Mouse (Mus musculus): ENCODE measurements at regions not wholly inside any gene's neighbourhood (a gene's known extent, or its start where the extent isn't known, plus 50 kb on each side); places are given as distances from the start of the nearest gene placed in this dataset.

DNA sequence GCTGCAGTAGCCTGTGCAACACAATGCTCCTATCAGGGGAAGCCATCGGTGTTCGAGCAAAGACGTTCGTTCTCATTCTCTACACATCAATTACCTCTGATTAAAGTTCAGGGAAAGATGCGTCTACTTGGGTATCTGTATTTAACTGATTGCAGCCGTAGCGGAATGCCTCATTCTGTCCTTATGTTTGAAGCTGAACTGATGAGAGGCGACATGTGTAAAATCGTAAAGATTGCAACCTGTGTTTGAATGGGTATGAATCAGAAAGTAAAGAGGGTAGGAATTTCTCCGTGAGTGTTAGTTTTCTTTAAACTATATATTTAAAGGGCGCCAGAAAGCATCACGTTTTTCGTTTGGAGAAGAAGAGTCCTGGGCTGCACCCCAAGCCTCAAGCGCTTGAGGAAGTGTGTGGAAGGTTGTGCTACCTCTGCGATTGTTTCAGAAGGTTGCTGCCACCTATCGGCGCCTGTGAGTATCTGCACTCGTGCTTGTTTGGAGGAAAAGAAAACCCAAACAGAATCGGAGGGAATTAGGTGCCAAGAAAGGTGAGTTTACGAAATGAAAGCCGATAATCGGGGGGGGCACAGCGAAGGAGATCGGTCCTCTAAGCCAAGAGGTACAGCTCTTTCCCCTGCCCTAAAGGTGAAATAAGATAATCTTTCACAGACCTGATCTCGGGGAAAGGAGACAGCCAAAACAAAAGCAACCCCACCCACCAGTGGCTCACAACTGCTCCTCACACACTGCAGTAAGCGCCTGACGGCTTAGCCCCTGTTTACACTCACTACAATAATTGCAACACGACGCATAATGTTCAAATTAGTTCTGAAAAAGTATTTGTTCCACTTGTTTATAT, 346.4 kb upstream of the Prkcq start:
- peak; percentile 80 for DNase-seq (ENCODE audit: low read depth, low spot score)

GRCm38 (mm10) chr2:10826134-10826767, 345.7 kb upstream of the Prkcq start:
- no peak for DNase-seq (ENCODE audit: low read depth, low spot score)

- no peak for DNase-seq (ENCODE audit: low read depth, low spot score)
Measured at GRCm38 (mm10) chr2:10839976-10840375, 331.9 kb upstream of the Prkcq start.

DNA sequence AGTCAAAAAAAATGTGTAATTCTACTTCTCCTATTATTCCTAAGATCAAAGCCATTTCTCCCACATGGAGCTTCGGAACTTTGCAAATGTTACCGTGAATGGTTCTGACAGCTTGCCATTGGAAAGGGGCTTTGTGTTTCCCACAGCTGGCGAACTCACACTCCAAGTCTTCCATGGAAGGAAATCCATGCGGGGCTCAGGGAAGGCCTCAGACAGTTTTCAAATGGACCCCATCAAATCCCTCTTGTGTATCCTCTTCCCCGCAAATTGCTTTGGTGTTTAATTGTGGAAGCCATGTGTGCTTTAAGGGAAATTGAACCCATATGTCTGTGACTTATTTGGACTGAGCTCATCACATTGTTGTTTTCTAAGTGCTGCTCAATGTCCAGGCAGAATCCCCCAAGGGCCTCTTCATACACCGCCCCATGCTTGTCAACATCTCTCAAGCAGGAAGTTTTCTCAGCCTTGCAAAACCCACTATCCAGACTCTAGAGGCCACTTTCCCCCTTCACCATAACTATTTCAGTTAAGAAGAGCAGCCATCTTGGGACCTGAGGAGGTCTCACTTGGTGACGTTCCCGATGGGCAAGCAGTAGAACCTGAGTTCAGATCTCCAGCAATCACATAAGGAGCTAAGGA, 310.1 kb upstream of the Prkcq start:
- no peak for DNase-seq (ENCODE audit: low read depth, low spot score)

DNA sequence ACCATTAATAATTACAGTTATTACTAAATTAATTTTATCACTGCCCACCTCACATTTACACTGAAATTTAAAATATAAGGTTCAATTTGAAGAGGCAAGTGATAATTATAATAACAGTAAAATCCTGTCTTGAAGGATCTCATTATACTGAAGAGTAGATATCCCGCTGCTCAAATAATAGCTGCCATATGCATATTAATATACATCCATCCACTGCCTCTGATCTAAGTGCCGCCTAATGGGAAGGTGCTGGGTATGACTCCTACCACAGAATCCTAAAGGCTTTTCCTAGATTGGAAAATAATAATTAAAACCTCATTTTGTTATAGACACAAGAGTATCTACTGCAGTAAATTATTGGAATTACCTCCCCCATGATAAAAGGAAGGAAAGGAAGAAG, 307.5 kb upstream of the Prkcq start:
- DNase-seq (ENCODE audit: low read depth, low spot score), result no peak

- DNase-seq (ENCODE audit: low read depth, low spot score), result no peak
Measured at GRCm38 (mm10) chr2:10874303-10874702, 297.6 kb upstream of the Prkcq start.

GRCm38 (mm10) chr2:10901926-10902325, 270.0 kb upstream of the Prkcq start:
- DNase-seq (ENCODE audit: low read depth, low spot score), result no peak

GRCm38 (mm10) chr2:10919955-10920354, 252.0 kb upstream of the Prkcq start:
- peak; percentile 18 for DNase-seq (ENCODE audit: low read depth, low spot score)

GRCm38 (mm10) chr2:10920686-10921485, 251.0 kb upstream of the Prkcq start:
- no peak for DNase-seq (ENCODE audit: low read depth, low spot score)

- no peak for DNase-seq (ENCODE audit: low read depth, low spot score)
Measured at GRCm38 (mm10) chr2:10921486-10922450, 250.1 kb upstream of the Prkcq start.

- no peak for DNase-seq (ENCODE audit: low read depth, low spot score)
Measured at GRCm38 (mm10) chr2:10923984-10924383, 247.9 kb upstream of the Prkcq start.

GRCm38 (mm10) chr2:10925361-10925760, 246.5 kb upstream of the Prkcq start:
- no peak for DNase-seq (ENCODE audit: low read depth, low spot score)

GRCm38 (mm10) chr2:10937405-10937804, 234.5 kb upstream of the Prkcq start:
- DNase-seq (ENCODE audit: low read depth, low spot score), result no peak

GRCm38 (mm10) chr2:10965224-10965623, 206.7 kb upstream of the Prkcq start:
- no peak for DNase-seq (ENCODE audit: low read depth, low spot score)

- DNase-seq (ENCODE audit: low read depth, low spot score), result no peak
Measured at GRCm38 (mm10) chr2:10966891-10967290, 205.0 kb upstream of the Prkcq start.

DNA sequence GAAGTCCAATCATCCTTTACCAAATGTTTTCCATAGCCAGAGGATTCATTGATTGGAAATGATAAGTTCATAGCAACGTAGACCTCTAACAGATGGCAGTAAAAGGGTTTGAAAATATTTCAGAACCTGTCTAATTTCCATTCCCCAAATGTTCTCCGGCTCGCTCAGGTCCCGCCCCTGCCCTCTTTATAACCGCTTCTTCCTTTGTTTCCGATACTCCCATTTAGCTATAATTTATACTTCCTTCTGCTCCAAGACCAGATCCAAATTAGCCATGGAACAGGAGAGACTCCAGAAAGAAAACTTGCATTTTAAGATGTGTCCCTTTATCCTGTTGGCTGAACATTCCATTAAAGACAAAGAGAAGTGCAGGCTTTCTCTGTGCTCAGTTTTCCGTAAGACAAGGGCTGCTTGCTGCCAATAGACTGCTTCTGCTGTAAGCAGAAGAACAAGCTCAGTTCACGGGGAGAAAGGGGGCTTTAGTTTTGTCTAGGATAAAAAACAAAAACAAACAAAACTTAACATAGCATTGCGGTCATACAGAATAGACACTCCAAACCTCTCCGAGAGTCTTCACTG, 202.7 kb upstream of the Prkcq start:
- no peak for DNase-seq (ENCODE audit: low read depth, low spot score)

DNA sequence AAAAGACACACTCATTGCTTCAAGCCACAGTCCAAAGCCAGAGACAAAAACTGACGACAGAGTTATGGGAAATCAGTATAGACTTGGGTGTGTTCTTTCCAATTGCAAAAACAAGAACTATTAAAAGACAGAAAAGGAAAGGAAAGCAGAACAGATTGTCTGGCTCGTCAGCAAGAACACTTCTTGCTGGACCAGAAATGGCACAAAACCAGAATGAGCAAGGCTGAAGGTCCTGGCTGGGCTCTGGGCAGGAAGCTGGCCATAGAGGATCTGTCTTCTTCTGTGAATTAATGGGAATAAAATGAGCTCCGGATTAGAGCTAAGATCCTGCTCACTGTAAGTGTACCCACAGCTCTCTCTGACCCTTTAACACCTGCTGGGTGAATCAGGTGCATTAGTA, 199.9 kb upstream of the Prkcq start:
- DNase-seq (ENCODE audit: low read depth, low spot score), result no peak

GRCm38 (mm10) chr2:10978772-10979171, 193.1 kb upstream of the Prkcq start:
- DNase-seq (ENCODE audit: low read depth, low spot score), result no peak

DNA sequence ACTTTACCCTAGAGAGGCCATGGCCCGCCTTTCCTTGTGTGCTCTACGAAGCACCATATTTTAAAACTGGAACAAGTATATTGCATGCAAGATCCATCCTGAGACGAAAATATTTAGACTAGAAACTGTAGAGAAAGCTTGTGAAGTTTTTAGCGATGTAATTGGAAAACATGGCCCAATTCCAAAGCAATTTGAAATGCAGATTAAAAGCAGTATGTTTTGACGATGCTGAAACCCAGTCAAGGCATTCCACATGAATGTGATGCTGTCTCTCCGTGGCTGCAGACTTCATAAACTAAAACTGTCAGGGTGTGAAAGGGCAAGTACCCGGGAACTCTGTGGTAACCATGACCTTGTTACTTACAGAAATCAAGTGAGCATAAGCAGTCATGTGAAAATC, 185.8 kb upstream of the Prkcq start:
- DNase-seq (ENCODE audit: low read depth, low spot score), result no peak

DNA sequence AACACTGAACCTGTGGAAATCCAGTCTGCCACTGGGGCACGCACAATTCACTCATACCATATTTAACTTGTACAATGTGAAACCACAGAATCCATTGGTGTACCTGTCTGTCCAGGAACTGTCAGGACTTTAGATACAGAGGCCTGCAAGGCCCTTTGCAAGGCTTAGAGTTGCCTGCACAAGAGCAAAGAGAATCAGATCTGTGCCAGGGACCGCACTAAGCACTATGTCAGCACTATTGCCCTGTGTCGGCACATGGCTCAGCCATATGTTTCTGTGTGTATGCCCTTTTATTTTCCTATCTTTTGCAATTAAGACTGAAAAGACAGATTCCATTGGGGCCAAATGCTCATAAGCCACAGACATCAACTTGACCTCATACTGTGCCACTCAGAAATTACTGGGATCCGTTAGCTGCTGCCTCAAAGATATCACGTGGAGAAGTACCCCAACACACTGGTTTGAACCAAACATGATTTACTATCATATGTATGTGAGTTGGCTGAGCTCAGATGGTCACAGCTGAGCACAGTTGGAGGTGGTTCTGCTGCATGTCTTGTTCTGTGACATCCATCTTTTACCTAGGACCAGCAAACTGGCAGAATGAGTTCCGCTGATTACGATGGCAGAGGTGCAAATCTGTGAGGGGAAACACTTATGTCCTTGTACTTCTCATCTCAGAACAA, 181.7 kb upstream of the Prkcq start:
- DNase-seq (ENCODE audit: low read depth, low spot score), result no peak

Data from ZHBTc4 (cell line).